Mouse (Mus musculus) thymus, postnatal 4 days (tissue): ENCODE measurements around the gene Vmn1r160.
"Not testable (repeated sequence)": the region's sequence is repeated elsewhere in the genome, so short reads cannot be mapped to it uniquely, and the experiment has no call there.

Source experiments
- DNase-seq: peaks from one replicate; pipeline ENCODE4 v3.0.0; 2021

The Vmn1r160 gene

GRCm38 (mm10) chr7:22870924-22871323 lies at the start of gene Vmn1r160:
Gene Vmn1r160 (plus strand): TSS chr7:22871224.
- not testable (repeated sequence) for DNase-seq

- DNase-seq: not testable (repeated sequence)
Observed at GRCm38 (mm10) chr7:22843505-22843904, 27.5 kb upstream of the Vmn1r160 start, which contains the start of gene Vmn1r159. Gene Vmn1r159 (minus strand): TSS chr7:22843605.
